Mouse (Mus musculus): ENCODE data around the gene Gm7356.
"Not testable (repeated sequence)": the region's sequence is repeated elsewhere in the genome, so short reads cannot be mapped to it uniquely, and the experiment has no call there.

The Gm7356 gene

DNA sequence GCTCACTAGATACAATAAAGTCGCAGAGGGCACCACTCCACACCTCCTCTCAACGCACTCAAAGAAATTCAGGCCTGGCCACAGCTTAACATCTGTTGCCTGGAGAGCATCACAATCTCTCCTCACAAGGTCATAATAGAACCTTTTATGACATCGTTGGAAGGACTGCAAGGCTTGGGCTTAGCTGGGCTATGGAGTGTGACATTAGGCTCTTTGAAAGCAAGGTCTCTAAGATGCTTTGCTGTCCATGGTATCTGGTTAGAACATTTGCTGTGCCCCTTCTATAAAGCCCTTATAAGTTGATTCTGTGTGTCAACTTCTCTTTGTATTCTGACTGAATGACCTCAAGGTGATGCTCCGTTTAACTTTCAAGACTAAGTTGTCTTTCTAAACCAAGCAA lies at the start of gene Gm7356:
Gm7356 (minus strand) TSS at position 101 of the 400 bp plus-strand sequence.
- DNase-seq, result not testable (repeated sequence)

DNA sequence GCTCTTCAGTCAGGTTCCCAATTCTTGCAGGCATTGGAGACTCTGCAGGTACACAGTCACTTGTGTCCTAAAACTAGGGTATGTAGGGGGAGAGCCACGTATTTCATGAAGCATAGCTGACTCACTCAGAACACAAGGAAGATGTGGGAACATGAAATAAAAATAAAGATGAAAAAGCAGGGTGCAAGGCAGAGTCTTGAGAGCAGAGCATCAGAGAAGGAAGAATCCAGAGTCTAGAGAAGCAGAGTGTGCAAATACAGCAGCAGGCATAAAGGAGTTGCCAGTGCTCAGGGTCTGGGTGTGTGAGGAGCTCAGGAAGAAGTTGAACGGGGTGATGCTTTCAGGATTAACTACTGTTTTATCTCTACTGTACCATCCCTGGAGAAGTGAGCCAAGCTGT lies 38.4 kb upstream of the Gm7356 start:
- not testable (repeated sequence) for DNase-seq

DNA sequence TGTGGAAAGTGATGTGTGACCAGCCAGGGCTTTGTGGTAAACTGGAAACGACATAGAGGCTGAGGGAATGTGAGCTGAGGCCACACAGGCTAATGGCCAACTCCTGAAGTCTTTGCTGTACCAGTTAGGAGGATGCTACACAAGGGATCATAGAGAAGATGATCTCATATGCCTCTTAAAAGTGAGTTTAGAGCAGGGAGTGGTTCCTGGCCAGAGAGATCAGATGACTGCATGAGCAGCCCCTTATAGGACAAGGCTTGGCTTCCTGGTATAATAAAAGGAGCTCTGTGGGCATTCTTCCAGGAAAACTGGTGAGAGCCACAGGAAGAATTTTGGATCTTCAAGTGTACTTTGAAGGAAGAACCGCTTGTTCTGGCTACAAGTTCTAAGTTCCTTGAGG lies 33.5 kb upstream of the Gm7356 start:
- DNase-seq, result not testable (repeated sequence)

DNA sequence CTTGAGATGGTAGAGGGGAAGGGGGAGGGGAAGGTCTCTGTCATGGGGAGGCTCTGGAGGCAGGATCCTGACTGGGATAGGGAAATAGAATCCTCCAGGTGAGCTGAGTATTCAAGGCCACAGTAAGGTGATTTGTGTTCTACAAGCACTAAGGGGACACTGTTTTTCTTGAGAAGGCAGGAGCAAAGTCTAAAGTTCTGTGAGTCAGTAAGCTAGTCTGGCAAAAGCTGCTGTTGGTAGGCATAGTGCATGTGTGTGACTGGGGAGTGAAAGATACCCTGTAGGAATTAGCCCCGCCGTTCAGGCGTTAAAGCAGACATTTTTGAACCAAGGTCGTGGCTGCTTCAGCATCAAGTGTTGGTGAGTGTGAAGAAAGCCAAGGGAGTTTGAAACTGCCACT lies 32.6 kb upstream of the Gm7356 start:
- DNase-seq, result not testable (repeated sequence)

DNA sequence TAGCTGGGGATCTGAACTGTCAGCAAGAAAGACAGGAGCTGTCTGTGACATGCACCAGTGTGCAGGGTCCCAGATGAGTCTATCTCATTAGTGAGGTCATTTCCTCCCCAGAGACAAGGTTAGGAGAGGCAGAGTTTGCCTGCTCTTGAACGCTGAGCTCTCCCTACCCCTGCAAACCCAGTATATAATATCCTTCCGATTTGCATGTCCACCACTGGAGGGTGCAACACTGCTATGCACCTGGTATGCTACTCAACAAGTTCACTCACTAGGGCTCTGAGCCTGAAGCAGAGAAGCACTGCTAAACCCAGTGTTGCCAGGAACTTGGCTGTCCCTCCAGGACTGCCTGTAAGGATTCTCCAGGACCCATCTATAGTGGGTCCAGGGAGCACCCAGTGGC lies 10.1 kb downstream of the Gm7356 start:
- DNase-seq, result not testable (repeated sequence)

DNA sequence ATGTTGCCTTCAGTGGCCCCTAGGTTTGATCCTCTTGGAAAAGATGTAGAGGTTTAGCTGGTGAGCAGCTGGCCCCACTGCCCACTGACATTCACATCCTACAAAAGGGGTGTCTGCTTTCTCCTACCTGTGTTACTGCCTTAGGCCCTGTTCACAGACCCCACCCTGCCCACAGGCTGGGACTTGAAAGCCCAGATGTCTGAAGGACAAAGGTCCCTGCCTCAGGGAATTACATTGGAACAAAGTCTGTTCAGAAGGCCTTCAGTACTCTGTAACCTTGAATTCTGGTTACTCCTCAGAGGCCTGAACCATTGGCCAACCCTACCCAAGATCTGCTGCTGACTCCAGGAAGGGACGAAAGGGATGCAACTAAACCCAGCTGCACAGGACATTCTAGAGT lies 15.8 kb downstream of the Gm7356 start:
- DNase-seq, result no peak

DNA sequence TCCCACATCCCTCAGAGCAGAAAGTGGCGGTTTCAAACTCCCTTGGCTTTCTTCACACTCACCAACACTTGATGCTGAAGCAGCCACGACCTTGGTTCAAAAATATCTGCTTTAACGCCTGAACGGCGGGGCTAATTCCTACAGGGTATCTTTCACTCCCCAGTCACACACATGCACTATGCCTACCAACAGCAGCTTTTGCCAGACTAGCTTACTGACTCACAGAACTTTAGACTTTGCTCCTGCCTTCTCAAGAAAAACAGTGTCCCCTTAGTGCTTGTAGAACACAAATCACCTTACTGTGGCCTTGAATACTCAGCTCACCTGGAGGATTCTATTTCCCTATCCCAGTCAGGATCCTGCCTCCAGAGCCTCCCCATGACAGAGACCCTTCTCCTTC lies 32.7 kb downstream of the Gm7356 start:
- not testable (repeated sequence) for DNase-seq

DNA sequence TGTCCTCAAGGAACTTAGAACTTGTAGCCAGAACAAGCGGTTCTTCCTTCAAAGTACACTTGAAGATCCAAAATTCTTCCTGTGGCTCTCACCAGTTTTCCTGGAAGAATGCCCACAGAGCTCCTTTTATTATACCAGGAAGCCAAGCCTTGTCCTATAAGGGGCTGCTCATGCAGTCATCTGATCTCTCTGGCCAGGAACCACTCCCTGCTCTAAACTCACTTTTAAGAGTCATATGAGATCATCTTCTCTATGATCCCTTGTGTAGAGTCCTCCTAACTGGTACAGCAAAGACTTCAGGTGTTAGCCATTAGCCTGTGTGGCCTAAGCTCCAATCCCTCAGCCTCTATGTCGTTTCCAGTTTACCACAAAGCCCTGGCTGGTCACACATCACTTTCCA lies 33.6 kb downstream of the Gm7356 start:
- DNase-seq, result not testable (repeated sequence)

DNA sequence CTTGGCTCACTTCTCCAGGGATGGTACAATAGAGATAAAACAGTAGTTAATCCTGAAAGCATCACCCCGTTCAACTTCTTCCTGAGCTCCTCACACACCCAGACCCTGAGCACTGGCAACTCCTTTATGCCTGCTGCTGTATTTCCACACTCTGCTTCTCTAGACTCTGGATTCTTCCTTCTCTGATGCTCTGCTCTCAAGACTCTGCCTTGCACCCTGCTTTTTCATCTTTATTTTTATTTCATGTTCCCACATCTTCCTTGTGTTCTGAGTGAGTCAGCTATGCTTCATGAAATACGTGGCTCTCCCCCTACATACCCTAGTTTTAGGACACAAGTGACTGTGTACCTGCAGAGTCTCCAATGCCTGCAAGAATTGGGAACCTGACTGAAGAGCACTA lies 38.5 kb downstream of the Gm7356 start:
- DNase-seq, result not testable (repeated sequence)

DNA sequence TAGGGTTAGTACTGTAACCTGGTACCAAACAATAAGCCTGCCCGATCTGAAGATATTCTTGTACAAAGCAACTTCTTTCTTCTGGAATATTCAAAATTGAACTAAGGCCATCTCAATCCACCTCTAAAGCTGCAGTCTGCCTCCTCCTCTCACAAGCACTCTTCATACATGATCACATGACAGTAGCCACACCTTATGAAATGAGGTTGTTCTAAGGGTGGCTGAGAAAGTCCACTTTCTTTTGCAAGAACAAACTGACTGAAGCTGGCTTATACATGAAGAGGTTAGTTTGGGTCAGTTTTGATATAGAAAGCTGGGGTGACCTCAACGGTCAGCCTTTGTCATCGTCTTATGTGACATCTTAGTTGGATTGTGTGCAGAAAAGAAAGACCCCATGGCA lies 41.3 kb downstream of the Gm7356 start:
- not testable (repeated sequence) for DNase-seq

DNA sequence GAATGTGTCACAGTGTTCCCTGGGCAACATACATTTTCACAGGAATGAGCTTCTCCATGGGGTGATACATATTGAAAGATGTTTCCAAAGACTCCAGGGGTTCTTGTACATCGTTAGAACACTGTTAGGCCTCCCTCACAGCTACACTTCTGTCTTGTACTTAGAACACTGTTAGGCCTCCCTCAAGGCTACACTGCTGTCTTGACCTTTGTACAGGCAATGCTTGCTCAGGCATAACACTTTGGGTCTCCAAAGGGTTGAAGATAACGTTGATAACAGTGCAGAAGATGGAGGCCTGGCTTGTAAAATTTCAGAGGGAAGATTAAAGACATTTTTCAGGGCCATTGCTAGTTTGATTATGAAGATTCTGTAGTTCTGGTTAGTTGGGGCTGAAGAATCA lies 45.4 kb downstream of the Gm7356 start:
- DNase-seq, result not testable (repeated sequence)

DNA sequence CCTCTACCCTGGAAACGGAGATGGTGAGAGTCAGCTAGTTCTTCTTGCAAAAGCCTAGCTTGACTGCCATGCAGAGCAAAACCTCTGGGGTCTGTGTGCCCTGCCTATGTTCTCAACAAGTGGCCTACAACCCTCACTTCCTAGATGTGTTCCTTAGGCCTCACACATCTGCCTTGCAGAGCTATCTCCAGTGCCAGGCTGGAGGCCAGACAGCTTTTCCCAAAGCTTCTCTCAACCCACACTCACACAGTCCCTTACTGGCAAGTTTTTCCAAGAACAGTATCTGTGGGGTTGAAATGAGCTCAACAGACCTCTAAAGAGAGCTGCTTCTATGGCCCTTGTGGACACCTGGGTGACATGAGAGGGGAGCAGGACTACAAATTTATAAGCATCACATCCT lies 51.9 kb downstream of the Gm7356 start:
- peak; percentile 63 for DNase-seq
